ENCODE assay signal across 9 mouse cellular contexts in the genomic region with DNA sequence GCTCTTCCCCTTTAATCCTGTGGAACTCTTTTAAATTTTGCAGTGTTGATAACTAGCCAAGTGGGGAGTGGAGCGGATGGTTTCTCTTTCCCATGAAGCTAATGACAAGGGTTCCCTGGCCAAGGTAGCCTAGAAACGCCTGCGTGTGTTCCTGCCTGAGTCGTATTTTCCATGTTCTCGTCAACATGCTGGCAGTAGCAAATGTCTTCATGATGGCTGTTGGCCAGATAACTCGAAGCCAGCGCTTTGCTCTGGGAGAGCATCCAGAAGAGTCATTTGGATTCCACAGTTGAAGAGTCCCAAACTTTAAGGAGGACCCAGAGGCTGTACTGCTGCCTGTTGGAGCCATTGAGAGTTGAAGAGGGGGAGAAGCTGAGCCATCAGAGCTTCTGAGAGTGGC. TPM values are rescaled to one million over a fixed set of nuclear protein-coding genes. Genes with fewer than 3 reads are reported as not detected.
A peak's percentile ranks its signal among the peaks of the same experiment; 100 is the strongest.
DNase-seq lines count a peak whose midpoint lies in the region; ATAC-seq lines count a peak whose summit lies in the region.
"Had no signal": no experiment of that assay in that cellular context is flagged by ENCODE, and none has a peak within 500 bp of the region (broad histone marks: within the 10 kb centered on the region; RNA-seq: fewer than 3 reads in every experiment).

No protein-coding gene starts in this region.

- no peaks in the 10 kb centered on the region for H3K4me1 ChIP-seq in hindbrain, embryonic 15.5 days (replicated peaks)
- H3K4me1 ChIP-seq in hindbrain, embryonic 10.5 days (replicated peaks): no peaks in the 10 kb centered on the region
- H3K4me1 ChIP-seq in brown adipose tissue, adult 24 weeks (ENCODE audit: control insufficient read depth, insufficient read depth, insufficient read length, low read length): peaks cover 4% of the 10 kb centered on the region; the same call in 1 of the 2 replicates

- H3K27ac ChIP-seq in hindbrain, embryonic 15.5 days (replicated peaks): 0 out of 2 replicates have a peak overlapping the region, but pooled peaks have one; percentile 14
- H3K27ac ChIP-seq in hindbrain, embryonic 10.5 days: no peak overlapping the region
- 0 out of 2 replicates have a peak overlapping the region, but pooled peaks have one; percentile 35 for H3K27ac ChIP-seq in brown adipose tissue, adult 24 weeks (replicated peaks; ENCODE audit: low read depth, low read length)

- no peaks in the 10 kb centered on the region for H3K27me3 ChIP-seq in hindbrain, embryonic 15.5 days
- no peaks in the 10 kb centered on the region for H3K27me3 ChIP-seq in hindbrain, embryonic 10.5 days (ENCODE audit: insufficient read depth, poor library complexity, severe bottlenecking)

- H3K36me3 ChIP-seq in hindbrain, embryonic 15.5 days: no peaks in the 10 kb centered on the region
- H3K36me3 ChIP-seq in hindbrain, embryonic 10.5 days: no peaks in the 10 kb centered on the region
- H3K36me3 ChIP-seq: G1E had no signal

- WGBS in hindbrain, embryonic 15.5 days: 71% methylated on average over 7 of the region's 7 CpGs
- WGBS in hindbrain, embryonic 10.5 days: 93% methylated on average over 7 of the region's 7 CpGs

- DNase-seq in hindbrain, embryonic 10.5 days (ENCODE audit: low spot score): no peak
- DNase-seq in gastrocnemius, postnatal 4 days (ENCODE audit: low spot score in 2 of 2): peak; percentile 70 to 79
- peak; percentile 82 to 83 for DNase-seq in layer of hippocampus, adult 8-10 months (ENCODE audit: low spot score in 2 of 2)
- peak; percentile 73 to 89 for DNase-seq in lung, postnatal 4 days
- no peak for DNase-seq in c-Kit-positive CD71-positive TER-119-positive erythroid progenitor cells, embryonic 14.5 days (ENCODE audit: low spot score)
- DNase-seq in spleen, postnatal 4 days (ENCODE audit: low spot score in 2 of 2): no peak

- ATAC-seq in hindbrain, embryonic 15.5 days (ENCODE audit: low FRiP score, low read depth): peak; percentile 63

- H3K4me3 ChIP-seq in hindbrain, embryonic 15.5 days: no peak overlapping the region
- no peak overlapping the region for H3K4me3 ChIP-seq in hindbrain, embryonic 10.5 days
- H3K4me3 ChIP-seq in brown adipose tissue, adult 24 weeks (ENCODE audit: insufficient read depth, low read depth, low read length): no peak overlapping the region

- H3K9me3 ChIP-seq in hindbrain, embryonic 15.5 days: no peaks in the 10 kb centered on the region
- H3K9me3 ChIP-seq in hindbrain, embryonic 10.5 days: 0 out of 2 replicates have a peak, but pooled peaks cover 5% of the 10 kb centered on the region

- H3K9ac ChIP-seq in hindbrain, embryonic 15.5 days: no peak overlapping the region

- no peak overlapping the region for H3K4me2 ChIP-seq in hindbrain, embryonic 15.5 days

RNA-seq across cellular contexts. Expression of gene Dpt, which starts 25.8 kb away (rescaled TPM):
- 1.00 and 1.2 TPM in 2 replicates for polyA plus RNA-seq in hindbrain, embryonic 15.5 days (2015; fragmentation: Nextera tagmentation; extraction: Ambion mirVana)
- polyA plus RNA-seq in hindbrain, embryonic 10.5 days (2016; fragmentation: Nextera tagmentation; extraction: Ambion mirVana): not detected in 2 replicates
- polyA plus RNA-seq in brown adipose tissue, adult 24 weeks (2012; ENCODE audit: insufficient read depth, insufficient read length, missing spikeins): 153 and 231 TPM in 2 replicates
- total RNA-seq in gastrocnemius, postnatal 4 days (2021): 100 to 1,000 TPM; 205 to 231 TPM
- under 1 TPM in 3 of 4 experiments, not detected in 1; 0.22 to 0.35 (median 0.25) TPM for total RNA-seq in layer of hippocampus, adult 8-10 months (2022)
- total RNA-seq: G1E had no signal
- polyA plus RNA-seq: G1E had no signal

Comparison
In these comparisons a context has a peak if more than half of its experiments do, and no peak if none do; other contexts are left out.
1. DNase-seq: peak in gastrocnemius, postnatal 4 days (2 of 2), layer of hippocampus, adult 8-10 months (2 of 2) and lung, postnatal 4 days (2 of 2); none in hindbrain, embryonic 10.5 days (single experiment), c-Kit-positive CD71-positive TER-119-positive erythroid progenitor cells, embryonic 14.5 days (single experiment) and spleen, postnatal 4 days (0 of 2).
2. RNA of gene Dpt, which starts 25.8 kb away (polyA plus RNA-seq): 153 to 231 TPM in brown adipose tissue, adult 24 weeks; 1.00 to 1.2 TPM in hindbrain, embryonic 15.5 days and not detected in hindbrain, embryonic 10.5 days; every median in the first group is over 10 times any median in the second.